Mouse (Mus musculus) spleen, adult 2 months (tissue): ENCODE data around the gene Klf13. TPM values are rescaled to one million over a fixed set of nuclear protein-coding genes. Genes with fewer than 3 reads are reported as not detected.

ENCODE experiments used
- DNase-seq, 2 experiments: peaks; one replicate each; pipeline versions ENCODE4 v3.0.0 to v3.0.0-alpha.2; 2012 to 2021; ENCODE audit warnings: low spot score in 2 of 2, low read depth in 1 of 2
- H3K27ac ChIP-seq: fragments of 200-500 bp; 2 replicates; pipeline ENCODE4 v1.5.1; 2012; ENCODE audit warnings: low read length, inconsistent platforms; ENCODE audit not compliant: insufficient read depth
- H3K27me3 ChIP-seq: fragments of 200-500 bp; 2 replicates; pipeline ENCODE4 v1.6.1; 2012; ENCODE audit warnings: mild to moderate bottlenecking, moderate library complexity, low read length, inconsistent platforms; ENCODE audit not compliant: control insufficient read depth, insufficient read depth
- H3K36me3 ChIP-seq: fragments of 200-500 bp; 2 replicates; pipeline ENCODE4 v1.6.1; 2012; ENCODE audit warnings: mild to moderate bottlenecking, low read length, inconsistent platforms; ENCODE audit not compliant: control insufficient read depth, insufficient read depth
- H3K4me1 ChIP-seq: fragments of 200-500 bp; 2 replicates; pipeline ENCODE4 v1.6.1; 2011; ENCODE audit warnings: inconsistent platforms; ENCODE audit not compliant: control insufficient read depth, insufficient read depth, insufficient read length
- H3K4me3 ChIP-seq: fragments of 200-500 bp; 2 replicates; pipeline ENCODE4 v1.5.1; 2011; ENCODE audit warnings: mild to moderate bottlenecking, inconsistent platforms; ENCODE audit not compliant: insufficient read depth, insufficient read length; ENCODE audit errors: extremely low read depth
- CTCF ChIP-seq: fragments of 200-500 bp; IDR thresholded peaks from 2 replicates; pipeline ENCODE4 v1.5.1; 2011; ENCODE audit warnings: mild to moderate bottlenecking, inconsistent platforms; ENCODE audit not compliant: insufficient read depth, insufficient read length, insufficient replicate concordance; ENCODE audit errors: extremely low read depth
- POLR2A ChIP-seq: fragments of 200-500 bp; IDR thresholded peaks from 2 replicates; pipeline ENCODE4 v1.6.1; 2011; ENCODE audit warnings: low read depth, low read length, inconsistent platforms
- WGBS: fragments of 180-500 bp; shearing (Covaris S2); methylation state at CpG from one replicate; pipeline ENCODE4 v1.1.7; 2018; 5-methylcytosine and 5-hydroxymethylcytosine counted together
- polyA plus RNA-seq: library from polyadenylated mRNA; depleted of rRNA; stranded (reverse); fragments of >200 nt; gene quantifications from 2 replicates; pipeline ENCODE4 v1.2.3, GENCODE M21; 2012

The Klf13 gene
- polyA plus RNA-seq, 1 experiment: 72.0 TPM

GRCm38 (mm10) chr7:63902604-63903210 lies 36.0 kb downstream of the Klf13 start:
- Histone ChIP-seq H3K27me3 (no peaks in the 10 kb centered on the region), H3K4me1 (peaks cover 42% of the 10 kb centered on the region), H3K27ac (peak overlapping the region; percentile 27), H3K4me3 (no peak overlapping the region), H3K36me3 (no peaks in the 10 kb centered on the region)
- WGBS: 81% methylated on average over 3 of the region's 3 CpGs
- no peak for DNase-seq
- no peak for TF ChIP-seq CTCF
- TF ChIP-seq POLR2A: no peak

GRCm38 (mm10) chr7:63901942-63902341 lies 36.8 kb downstream of the Klf13 start:
- peaks cover 46% of the 10 kb centered on the region for H3K4me1 ChIP-seq
- H3K27ac ChIP-seq: peak overlapping the region; percentile 18; the same call in 1 of the 2 replicates
- TF ChIP-seq CTCF: no peak
- TF ChIP-seq POLR2A: no peak
- no peaks in the 10 kb centered on the region for H3K36me3 ChIP-seq
- H3K27me3 ChIP-seq: no peaks in the 10 kb centered on the region
- H3K4me3 ChIP-seq: no peak overlapping the region
- DNase-seq: no peak
- 83% methylated on average over 3 of the region's 3 CpGs for WGBS

- peaks cover 46% of the 10 kb centered on the region for H3K4me1 ChIP-seq
- no peaks in the 10 kb centered on the region for H3K27me3 ChIP-seq
- no peaks in the 10 kb centered on the region for H3K36me3 ChIP-seq
- no peak overlapping the region for H3K4me3 ChIP-seq
- 75% methylated on average over 11 of the region's 11 CpGs for WGBS
- peak overlapping the region; percentile 15; the same call in 1 of the 2 replicates for H3K27ac ChIP-seq
- no peak for TF ChIP-seq POLR2A
- DNase-seq: no peak
Measured at GRCm38 (mm10) chr7:63901346-63901745, 37.4 kb downstream of the Klf13 start.

DNA sequence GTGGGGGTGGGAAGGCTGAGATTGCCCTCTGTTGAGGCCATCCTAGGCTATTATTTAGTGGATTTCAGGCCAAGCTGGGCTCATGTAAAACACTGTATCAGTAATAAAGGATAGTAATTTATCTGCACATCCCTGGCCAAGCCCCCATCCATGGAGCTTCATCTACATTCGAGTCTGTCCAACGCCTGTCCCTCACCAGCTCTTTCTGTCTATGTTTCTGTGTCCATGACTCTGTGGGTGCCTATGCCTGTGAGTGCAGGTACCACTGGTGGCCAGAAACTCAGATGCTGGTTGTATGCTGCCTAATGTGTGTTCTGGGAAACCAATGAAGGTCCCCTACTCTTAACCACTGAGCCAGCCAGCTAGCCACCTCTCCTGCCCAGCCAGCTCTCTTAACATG lies 38.3 kb downstream of the Klf13 start:
- WGBS: 97% methylated on average over 2 of the region's 2 CpGs

GRCm38 (mm10) chr7:63899925-63900324 lies 38.8 kb downstream of the Klf13 start:
- 87% methylated on average over 8 of the region's 8 CpGs for WGBS
- no peaks in the 10 kb centered on the region for H3K27me3 ChIP-seq
- H3K4me3 ChIP-seq: no peak overlapping the region
- TF ChIP-seq POLR2A: no peak
- TF ChIP-seq CTCF: no peak
- peaks cover 45% of the 10 kb centered on the region for H3K4me1 ChIP-seq
- no peaks in the 10 kb centered on the region for H3K36me3 ChIP-seq
- no peak overlapping the region for H3K27ac ChIP-seq
- DNase-seq: no peak

More for the DNA sequence above, 38.3 kb downstream of the Klf13 start:
- Histone ChIP-seq H3K4me3 (no peak overlapping the region), H3K36me3 (no peaks in the 10 kb centered on the region), H3K27me3 (no peaks in the 10 kb centered on the region), H3K27ac (no peak overlapping the region), H3K4me1 (peaks cover 44% of the 10 kb centered on the region)
- no peak for TF ChIP-seq POLR2A
- no peak for TF ChIP-seq CTCF
- DNase-seq: no peak

DNA sequence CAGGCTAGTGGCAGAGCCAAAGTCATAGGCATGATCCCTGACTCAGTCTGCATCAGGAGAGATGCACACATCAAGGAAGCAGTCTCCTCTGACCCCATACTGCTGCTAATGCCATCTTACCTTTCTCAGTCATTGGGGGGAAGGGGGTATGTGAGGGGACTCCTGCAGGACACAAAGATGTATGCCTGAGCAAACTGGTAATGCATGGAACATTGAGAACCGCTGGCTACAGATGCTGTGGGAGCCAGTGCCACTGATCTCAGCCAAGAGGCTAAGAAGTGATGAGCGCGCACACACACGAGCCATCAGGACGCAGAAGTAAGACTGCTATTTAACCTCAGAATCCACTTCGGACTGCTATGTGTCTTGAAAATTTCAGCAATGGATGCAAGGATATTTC lies 40.5 kb downstream of the Klf13 start:
- peak overlapping the region; percentile 67 for H3K27ac ChIP-seq
- DNase-seq: no peak
- no peak overlapping the region for H3K4me3 ChIP-seq
- WGBS: 90% methylated on average over 6 of the region's 6 CpGs
- H3K27me3 ChIP-seq: no peaks in the 10 kb centered on the region
- TF ChIP-seq POLR2A: no peak
- TF ChIP-seq CTCF: no peak
- peaks cover 44% of the 10 kb centered on the region for H3K4me1 ChIP-seq
- no peaks in the 10 kb centered on the region for H3K36me3 ChIP-seq

GRCm38 (mm10) chr7:63897655-63898054 lies 41.1 kb downstream of the Klf13 start:
- no peak overlapping the region for H3K4me3 ChIP-seq
- peaks cover 38% of the 10 kb centered on the region; the same call in 1 of the 2 replicates for H3K4me1 ChIP-seq

More at GRCm38 (mm10) chr7:63897655-63898054, 41.1 kb downstream of the Klf13 start:
- Histone ChIP-seq H3K27ac (peak overlapping the region; percentile 67), H3K27me3 (no peaks in the 10 kb centered on the region), H3K36me3 (no peaks in the 10 kb centered on the region)
- DNase-seq: no peak
- 29% methylated on average over 3 of the region's 3 CpGs for WGBS
- no peak for TF ChIP-seq CTCF
- TF ChIP-seq POLR2A: no peak
